Mouse (Mus musculus) kidney, adult 9 months (tissue): ENCODE data around the gene Mtmr10.

Experiments used
- DNase-seq: peaks from one replicate; pipeline ENCODE4 v3.0.0; 2022

The Mtmr10 gene

DNA sequence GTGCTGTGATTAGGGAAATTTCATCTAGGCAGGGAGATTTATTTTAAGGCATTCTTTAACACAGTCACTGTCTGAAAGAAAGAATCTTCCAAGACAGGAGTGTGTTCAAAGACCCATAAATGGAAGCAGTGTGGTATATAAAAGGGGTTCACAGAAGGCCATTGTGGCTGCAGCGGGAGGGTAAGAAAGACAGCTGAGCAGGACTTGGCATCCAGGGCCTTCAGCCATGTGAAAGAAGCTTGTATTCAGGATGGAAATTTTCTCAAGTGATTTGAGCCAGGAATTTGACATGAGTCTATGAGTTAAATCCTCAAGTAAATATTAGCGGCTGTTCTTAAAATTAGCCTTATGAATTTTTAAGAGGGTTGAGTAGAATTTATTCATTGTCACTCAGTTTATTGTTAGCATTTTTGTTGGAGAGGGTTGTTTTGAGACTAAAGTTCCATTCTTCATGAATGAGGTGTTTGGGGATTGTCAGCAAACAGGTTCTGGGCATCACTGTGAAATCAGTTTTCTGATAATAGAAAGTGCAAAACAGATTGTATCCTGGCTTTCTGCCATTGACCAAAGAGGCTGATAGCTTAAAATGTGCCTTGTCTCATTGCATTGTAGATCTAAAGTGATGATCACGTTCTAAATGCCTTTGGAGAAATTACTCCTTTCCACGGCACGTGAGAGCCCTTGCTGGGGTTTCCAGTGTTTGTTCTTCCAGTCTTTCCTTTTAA is 9.0 kb downstream of the Mtmr10 start:
- DNase-seq, result no peak

DNA sequence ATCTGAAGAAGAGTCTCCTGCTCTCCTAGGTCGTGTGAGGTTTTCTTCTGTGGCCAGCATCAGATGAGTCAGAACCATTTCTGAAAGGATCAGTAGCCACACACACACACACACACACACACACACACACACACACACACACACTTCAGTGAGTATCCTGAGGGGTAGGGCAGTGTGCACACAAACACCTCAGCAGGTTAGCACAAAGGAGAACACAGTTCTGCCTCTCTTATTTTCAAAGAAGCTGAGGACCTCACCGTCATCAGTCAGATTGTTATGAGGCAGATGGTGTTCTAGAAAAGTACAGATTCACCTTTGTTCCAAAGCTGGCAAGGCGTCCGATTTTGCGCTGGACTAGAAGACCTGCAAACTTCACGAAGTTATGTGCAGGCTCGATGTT is 22.8 kb downstream of the Mtmr10 start:
- DNase-seq, result no peak

DNA sequence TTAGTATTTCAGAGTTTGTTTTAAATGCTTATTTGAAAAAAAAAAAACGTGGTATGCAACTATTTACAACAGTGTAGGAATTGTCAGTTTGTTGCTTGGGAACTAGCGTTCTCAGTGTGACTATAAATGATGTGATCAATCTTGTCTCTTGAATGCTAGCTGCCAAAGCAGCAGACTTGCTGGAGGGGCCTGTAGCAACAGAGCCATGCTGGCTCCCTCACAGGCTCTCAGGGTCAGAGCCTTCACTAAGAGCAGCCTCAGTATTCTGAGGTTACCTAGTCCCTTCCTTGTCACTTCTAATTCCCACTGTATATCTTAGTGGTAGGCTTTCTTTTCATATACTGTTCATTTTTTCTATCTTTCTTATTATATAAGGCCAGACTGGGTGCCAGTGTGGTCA is 23.3 kb downstream of the Mtmr10 start:
- no peak for DNase-seq

DNA sequence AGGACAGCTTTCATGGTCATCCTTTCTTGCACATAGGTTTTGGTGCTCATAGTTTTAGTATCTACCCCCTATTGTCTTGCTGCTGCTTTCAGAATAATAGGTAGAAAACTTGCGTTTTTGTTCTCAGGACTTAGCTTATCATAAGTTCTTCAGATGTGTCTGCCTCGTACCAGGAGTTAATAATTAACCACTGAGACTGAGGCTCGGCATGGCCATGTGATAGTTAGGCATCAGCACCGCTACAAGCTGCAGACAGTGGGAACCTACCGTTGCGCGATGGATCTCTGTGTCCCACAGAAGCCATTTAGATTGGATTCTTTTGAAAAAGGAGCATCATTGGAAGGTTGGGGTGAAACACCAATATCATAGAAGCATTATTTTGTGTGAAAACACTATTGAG is 25.4 kb downstream of the Mtmr10 start:
- DNase-seq, result peak; percentile 64

DNA sequence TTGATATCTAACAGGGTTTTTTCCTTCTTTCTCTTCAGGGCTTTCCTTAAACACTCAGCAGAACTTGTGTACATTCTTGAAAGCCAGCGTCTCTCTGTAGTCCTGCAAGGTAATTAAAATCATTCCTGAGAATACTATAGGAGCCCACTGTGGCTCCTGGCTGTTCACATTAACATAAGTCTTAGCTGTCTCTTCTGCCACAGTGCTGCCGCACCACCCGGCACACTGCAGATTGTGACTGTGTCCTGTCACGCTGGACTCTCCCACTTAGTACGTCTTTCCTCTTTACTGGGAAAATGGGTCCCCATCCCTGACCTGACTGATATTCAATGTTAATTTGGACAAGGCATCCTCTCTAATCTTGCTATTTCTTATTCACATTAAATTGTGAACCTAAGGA is 33.7 kb downstream of the Mtmr10 start:
- DNase-seq, result no peak

DNA sequence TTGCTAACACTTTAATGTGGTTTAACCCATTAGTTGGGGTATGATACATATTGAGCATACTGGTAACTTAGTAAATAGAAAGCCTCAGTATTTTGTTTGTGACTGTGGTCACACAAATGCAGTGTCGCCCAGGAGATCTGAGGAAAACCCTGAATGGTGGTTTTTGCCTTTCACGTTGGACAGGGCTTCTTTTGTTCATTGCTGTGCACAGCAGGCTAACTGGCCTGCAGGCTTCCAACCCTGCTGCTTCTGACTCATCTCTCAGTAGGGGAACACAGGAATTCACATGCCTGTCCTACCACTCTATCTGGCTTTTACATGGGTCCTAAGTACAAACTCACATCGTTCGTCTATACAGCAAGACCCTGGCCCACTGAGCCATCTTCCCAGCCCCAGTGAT is 34.2 kb downstream of the Mtmr10 start:
- DNase-seq, result no peak

DNA sequence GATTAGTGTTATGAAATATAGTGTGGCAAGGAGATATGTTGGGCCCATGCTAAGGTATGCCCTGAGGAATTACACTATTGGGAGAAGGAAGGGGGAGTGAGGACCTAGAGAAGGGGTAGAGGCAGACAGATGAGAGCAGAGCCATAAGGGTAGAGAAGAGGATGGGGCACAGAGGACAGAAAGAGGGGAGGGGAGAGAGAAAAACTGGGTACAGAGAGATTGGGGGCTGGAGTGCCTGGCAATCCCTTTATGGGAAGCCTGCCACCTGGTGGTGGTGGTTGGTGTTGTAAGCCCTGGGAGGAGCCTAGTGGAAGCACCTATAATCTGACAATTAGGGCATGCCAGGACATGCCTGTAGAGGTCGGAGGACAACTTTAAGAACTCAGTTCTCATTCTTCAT is 39.4 kb downstream of the Mtmr10 start:
- peak; percentile 84 for DNase-seq

DNA sequence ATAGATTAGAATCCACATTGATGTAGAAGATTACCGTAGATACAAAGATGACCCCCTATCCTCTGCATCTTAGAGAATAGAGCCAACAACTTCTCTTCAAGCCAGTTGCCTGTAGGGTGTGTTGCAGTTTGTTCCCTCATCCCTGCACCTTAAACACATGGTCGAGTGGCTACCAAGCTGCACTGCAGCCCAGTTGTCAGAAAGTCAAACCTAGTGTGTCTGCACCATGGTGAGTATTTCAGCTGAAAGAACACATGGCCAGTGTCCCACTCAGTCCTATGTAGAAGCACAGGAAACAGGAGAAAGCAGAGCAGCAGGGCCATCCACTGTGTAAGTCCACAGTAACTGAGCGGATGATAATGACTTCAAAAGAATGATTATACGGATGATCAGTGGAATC is 40.0 kb downstream of the Mtmr10 start:
- no peak for DNase-seq

DNA sequence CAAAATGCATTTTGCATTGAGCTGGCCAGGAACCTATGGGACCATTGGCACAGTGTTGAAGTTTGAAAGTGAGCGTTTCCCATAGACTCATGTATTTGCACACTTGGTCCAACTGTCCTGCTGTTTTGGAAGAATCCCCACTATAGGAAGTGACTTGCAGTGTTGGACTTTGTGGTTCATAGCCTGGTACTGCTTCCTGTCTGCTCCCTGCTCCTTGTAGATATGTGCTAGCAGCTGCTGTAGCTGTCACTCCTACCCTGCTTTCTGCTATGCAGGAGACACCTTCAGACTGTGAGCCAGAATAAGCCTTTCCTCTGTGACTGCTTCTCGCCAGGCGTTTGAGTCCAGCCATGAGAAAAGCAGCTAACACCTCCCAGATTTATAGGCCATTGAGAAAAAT is 43.9 kb downstream of the Mtmr10 start:
- no peak for DNase-seq

DNA sequence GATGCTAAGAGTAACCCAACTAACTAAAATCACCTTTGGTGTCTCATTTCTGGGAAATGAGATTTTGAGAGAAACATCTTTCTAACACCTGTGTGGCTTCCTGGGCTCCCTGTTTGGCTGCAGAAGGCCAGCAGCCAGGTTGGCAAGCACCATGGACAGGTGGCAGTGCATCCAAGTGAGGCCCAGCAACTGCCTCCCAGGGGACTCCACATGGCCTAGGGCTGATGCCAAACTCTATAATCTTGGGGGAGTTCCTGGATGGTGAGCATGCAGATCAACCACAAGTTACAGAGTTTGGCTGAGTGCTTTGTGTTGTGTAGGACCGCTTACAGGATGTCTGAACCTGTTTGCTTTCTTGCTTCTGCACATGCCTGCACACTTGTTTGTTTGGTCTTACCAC is 45.2 kb downstream of the Mtmr10 start:
- DNase-seq, result no peak

DNA sequence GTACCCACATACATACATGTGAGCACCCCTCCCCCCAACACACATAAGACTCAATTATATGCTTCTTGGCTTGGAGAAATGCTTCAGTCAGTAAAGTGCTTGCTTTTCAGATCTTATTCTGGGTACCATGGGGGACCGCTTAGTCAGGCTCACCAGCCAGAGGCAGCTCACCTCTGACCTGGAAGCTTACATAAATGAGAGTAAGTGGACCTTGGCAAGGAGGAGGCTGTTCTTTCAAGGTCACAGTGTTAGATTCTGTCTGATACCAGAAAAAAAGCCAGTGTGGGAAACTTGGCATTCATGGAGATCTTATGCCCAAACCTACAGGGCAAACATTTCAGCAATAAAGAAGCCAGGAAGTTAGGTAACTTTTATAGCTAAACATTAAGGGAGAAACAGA is 60.4 kb downstream of the Mtmr10 start:
- DNase-seq, result peak; percentile 64

DNA sequence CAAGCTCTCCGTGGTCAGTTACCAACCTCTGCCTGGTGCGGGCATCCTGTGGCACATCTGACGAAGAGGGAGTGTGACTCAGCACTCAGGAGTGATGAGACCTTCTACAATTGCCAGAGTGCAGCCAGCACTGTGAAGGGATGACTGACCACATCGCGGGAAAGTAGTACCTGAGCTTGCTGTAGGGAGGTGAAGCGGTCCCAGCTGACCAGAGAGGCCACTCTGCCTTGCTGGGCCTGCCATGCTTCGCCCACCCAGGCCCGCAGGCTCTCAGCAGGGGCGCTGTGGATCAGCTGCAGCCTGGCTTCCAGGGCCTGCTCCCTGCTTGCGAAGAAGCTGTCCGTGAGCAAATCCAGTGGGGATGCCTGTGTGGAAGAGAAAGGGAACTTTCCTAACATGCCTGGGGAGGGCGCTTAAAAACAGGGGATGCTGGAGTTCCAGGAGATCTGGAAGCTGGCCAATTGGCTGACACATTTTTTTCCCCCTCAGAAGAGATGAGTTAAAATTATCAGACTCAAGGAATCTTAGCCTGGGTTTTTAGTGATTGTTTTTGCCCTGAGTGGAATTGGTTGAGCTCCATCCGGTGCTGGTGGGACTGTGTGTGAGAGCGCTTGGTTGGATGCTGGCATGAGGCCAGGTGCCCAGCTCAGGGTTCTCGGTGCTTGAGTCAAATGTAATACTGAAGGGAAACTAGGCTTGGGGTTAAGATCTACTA is 61.9 kb downstream of the Mtmr10 start:
- DNase-seq, result no peak

DNA sequence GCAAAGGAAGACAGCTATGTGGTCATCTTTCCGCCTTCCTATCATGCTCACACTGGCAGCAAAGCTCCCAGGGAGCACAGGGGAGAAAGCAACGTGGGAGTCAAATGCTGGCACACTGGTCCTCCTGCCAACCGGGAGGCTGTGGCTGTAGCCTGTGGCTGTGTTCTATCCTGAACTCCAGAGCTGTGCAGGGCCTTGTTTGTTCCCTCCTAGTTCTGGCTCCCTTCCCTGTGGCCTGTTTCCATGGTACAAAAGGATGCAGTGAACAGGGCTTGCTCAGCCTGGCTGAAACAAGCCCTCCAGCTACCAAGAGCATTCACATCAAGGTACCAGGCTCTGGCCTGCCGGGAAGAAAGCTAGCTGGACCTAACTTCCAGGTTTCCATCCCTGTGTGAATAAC is 63.6 kb downstream of the Mtmr10 start:
- DNase-seq, result peak; percentile 57

DNA sequence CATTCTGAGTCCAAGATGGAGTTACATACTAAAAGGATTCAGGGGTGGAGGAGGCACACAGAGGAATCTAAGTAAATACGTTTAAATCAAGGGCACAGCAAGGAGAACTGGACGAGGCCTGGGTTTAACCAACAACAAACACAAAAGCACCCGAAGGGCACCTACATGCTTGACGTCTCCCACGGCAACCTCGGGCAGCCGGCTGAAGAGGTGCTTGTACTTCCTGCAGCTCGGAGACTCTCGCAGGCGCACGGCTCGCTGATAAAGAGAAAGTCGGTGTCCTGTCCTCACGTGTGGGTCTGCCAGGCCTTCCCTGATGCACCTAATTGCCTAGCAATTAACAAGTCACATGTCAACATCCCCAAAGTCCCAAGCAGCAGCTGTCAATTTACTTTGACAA is 66.8 kb downstream of the Mtmr10 start:
- DNase-seq, result peak; percentile 23

DNA sequence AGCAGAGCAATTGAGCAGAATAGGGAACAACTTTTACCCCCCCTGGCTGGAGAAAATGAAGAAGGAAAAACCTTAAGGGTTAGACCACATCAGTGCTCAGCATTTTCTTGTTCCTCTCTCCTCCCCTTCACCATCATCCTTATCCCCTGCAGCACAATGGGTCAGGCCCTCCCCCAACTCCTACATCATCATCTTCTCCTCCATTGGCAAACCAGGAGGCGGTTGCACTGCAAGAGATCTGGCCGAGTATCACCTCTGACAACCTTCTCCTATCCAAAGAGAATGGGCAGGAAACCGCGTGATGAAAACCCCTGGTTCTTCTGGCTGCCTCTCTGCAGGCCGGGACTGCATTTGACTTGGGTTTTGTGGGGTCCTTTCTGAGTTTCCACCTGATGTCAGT is 69.2 kb downstream of the Mtmr10 start:
- no peak for DNase-seq

DNA sequence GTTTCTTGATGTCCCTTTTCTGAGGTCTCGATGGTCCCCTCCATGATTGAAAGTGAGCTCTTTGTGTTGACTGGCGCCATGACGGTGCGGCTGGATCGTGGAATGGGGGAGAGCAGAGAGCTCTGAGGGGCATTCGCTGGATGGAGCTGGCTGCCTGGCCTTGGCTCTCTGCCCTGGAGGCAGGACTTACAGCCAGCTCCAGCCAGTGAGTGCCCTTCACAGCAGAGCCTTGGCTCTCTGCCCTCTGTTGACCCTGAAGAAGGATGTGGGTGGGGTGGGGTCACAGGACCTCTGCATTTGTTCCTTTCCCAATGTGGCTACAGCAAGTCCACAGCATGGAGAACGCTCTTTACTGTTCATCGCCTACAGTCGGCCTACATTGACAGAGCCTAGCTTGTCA is 70.0 kb downstream of the Mtmr10 start:
- DNase-seq, result peak; percentile 51

DNA sequence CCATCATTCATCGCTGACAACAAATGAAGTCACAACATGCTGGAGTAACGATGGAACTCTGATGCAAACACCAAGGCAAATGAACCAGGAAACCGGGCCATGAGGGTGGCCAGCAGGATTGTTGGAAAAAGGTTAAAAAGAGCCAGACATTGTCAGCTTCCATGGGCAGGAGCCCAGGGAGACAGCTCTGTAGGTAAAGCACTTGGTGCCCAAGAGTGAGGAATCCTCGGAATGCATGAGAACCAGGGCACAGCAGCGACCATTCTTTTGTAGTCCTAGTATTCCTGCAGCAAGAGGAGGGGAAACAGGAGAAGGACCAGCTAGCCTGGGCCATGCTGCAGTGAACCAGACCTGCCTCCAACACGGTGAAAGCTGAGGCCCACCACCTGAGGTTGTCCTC is 71.2 kb downstream of the Mtmr10 start:
- no peak for DNase-seq

DNA sequence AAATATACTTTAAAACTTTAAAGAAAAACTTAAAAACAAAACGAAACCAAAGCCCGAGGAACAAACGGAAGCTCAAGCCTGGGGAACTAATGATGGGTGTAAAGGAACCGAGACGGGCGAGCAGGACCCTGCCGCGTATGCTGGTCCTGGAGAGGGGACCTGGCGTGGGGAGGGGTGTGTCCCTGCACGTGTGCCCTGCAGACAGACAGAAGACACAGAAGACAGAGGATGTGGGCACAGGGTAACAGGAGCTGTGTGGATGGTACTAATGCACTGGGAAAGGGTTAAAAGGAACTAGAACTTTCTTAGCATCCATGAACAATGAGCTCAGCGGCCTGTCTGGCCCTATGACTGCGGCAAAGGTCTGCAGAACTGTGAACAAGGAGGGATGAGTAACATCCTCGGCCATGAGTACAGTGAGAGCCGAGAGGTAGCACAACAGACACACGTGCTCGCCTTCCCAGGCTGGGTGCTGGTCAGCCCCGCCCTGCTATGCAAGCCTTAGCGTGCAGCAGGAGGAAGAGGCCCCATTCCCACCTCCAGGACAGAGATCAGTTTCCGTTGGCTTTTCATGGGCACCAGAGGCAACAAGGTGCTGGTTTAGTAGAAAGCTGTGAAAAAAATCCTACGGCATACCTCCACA is 72.6 kb downstream of the Mtmr10 start:
- DNase-seq, result no peak

DNA sequence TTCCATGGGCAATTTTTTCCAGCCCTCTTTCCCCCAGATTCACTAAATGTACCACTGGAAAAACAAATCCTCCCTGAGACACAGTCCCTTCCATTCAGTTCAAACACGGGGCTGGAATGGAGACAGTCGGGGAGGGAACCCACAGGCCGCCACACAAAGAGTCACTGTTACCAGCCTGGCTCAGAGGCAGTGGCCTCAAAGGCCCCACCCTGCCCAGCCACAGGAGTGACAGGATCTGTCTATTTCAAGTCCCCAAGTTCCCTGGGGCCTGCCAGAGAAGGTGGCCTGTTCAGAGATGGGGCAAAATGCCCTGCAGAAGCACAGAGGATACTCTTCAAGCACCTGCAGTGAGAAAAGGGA is 73.1 kb downstream of the Mtmr10 start:
- no peak for DNase-seq

DNA sequence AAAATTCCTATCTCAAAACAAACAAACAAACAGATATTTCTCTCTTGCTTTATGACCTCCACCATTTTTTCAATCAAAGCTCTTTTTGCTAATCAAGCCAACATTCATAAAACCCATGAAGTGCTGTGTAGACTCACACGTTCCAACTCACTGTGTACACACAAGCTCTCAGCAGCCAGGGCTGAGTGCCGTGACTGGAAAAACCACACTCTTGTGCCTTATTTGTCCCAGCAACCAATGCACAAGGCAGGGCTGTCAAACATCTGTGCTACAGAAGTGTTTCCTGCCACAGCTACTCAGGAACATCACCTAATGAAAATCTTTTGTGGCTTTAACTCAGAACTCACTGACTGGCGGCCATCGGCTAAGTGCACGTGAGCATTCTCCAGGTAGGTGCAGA is 78.4 kb downstream of the Mtmr10 start:
- no peak for DNase-seq

DNA sequence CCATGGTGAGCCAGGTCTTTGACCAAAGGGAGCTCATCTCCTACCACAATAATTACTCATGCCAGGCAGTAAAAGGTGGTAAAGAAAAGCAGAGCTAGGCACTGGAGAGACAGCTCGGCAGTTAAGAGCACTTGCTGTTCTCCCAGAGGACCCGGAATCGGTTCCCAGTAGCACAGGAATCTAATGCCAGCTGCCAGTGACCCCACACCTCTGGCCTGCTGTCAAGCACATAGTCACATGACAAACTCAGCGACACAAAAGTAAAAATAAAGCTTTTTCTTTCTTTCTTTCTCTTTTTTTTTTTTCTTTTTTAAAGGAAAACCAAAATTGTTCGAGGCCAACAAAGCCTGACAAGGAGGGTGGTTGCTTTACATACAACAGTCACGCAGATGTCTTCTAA is 82.4 kb downstream of the Mtmr10 start:
- no peak for DNase-seq

DNA sequence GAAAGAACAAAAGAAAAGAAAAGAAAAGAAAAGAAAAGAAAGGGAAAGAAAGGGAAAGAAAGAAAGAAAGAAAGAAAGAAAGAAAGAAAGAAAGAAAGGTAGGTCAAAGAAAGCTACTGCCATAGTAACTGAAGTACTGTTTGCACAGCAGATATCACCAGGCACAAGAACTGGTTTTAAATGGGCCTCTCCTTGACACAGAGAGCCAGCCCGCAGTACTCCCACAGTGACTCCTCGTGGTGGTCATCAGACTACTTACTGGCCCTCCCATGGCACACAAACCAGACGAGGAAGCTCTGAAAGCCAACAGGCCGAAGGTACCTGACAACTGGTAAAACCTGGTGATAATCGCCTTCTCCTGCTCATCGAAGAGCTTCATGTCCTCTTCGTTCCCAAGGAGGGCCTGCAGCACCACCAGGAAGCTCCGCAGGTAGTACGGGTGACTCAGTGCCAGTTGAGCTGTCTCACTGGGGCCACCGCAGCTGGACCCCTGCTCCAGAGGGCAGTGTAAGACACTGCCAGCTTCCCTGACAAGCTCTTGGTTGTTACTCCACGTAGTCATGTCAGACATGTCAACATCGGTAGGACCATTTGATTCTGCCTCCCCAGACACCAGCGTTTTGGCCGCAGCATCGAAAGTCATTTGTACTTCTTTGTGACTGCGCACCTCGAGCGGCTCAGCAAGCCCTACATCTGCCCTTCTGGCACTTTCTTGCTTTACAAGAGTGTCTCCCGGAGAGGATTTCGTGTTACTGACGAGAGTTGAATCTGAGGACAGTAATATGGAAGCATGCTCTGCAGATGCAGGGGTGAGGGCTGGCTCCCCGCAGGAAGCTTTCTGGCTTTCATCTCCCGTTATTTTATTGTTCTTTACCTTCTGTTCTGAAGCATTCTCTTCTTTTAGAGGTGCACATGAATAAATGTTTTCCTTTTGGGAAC is 84.8 kb downstream of the Mtmr10 start:
- DNase-seq, result no peak

DNA sequence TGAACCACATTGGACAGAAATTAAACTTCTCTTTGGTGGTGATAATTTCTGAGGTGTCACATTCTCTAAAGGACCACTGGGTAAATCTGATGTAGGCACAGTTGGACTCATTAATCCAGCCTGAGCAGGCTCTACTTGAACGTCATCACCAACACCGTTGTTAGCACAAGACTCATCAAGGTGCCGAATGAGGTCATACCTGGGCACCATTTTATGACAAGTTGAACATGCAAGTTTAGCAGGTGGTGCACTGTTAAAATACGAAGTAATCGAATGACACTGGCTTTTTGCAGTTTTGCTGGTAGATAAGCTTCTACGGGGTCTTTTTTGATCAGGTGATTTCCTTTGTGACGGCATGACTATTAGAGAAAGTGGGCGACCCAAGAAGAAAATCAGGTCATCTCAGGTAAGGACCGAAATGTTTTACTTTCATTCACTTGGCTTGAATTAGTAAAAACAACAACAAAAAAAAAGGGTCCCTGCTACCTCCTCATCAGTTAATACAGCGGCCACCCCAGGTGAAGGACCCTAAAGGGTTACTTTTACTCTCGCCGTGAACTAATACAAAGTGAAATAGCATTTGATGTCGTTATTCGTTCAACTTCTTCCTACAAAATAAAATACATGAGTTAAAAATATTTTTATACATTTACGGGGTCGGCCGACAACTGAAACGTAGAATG is 85.8 kb downstream of the Mtmr10 start:
- DNase-seq, result no peak
